Mouse (Mus musculus) hindbrain, embryonic 16.5 days (tissue): Measurements from ENCODE around the gene Rere. TPM values are rescaled to one million over a fixed set of nuclear protein-coding genes. Genes with fewer than 3 reads are reported as not detected.

Experiments
- ATAC-seq: fragments of 200-750 bp; cut with Nextera tagmentation; 2 replicates; pipeline ENCODE4 v1.8.0; 2017; ENCODE audit warnings: moderate TSS enrichment, moderate library complexity
- H3K27ac ChIP-seq: fragments of 300-500 bp; sonication (generic); 2 replicates; pipeline ENCODE4 v1.5.1; 2014; ENCODE audit warnings: low read depth, mild to moderate bottlenecking, control low read depth, low read length, moderate library complexity
- H3K27me3 ChIP-seq: fragments of 300-500 bp; sonication (generic); replicated peaks from 2 replicates; pipeline ENCODE4 v1.6.1; 2014; ENCODE audit warnings: low read length; ENCODE audit not compliant: control insufficient read depth, insufficient read depth
- H3K36me3 ChIP-seq: fragments of 300-500 bp; sonication (generic); 2 replicates; pipeline ENCODE4 v1.6.1; 2014; ENCODE audit warnings: mild to moderate bottlenecking, low read length, moderate library complexity, mixed read lengths; ENCODE audit not compliant: control insufficient read depth, insufficient read depth
- H3K4me1 ChIP-seq: fragments of 300-500 bp; sonication (generic); 2 replicates; pipeline ENCODE4 v1.6.1; 2014; ENCODE audit warnings: low read depth, low read length; ENCODE audit not compliant: control insufficient read depth, insufficient read depth
- H3K4me2 ChIP-seq: fragments of 300-500 bp; sonication (generic); 2 replicates; pipeline ENCODE4 v1.6.1; 2014; ENCODE audit warnings: mild to moderate bottlenecking, low read length, control low read depth, moderate library complexity
- H3K4me3 ChIP-seq: fragments of 300-500 bp; sonication (generic); 2 replicates; pipeline ENCODE4 v1.5.1; 2014; ENCODE audit warnings: mild to moderate bottlenecking, low read length, control low read depth, moderate library complexity
- H3K9ac ChIP-seq: fragments of 300-500 bp; sonication (generic); 2 replicates; pipeline ENCODE4 v1.6.1; 2014; ENCODE audit warnings: low read depth, mild to moderate bottlenecking, control low read depth, low read length, moderate library complexity
- H3K9me3 ChIP-seq: fragments of 300-500 bp; sonication (generic); 2 replicates; pipeline ENCODE4 v1.6.1; 2014; ENCODE audit warnings: mild to moderate bottlenecking, low read length, moderate library complexity; ENCODE audit not compliant: control insufficient read depth
- WGBS: fragments of 180-500 bp; shearing (Covaris S2); extraction: QIAGEN DNeasy Blood & Tissue Kit; methylation state at CpG from one replicate; pipeline ENCODE4 v1.1.7; 2014; 5-methylcytosine and 5-hydroxymethylcytosine counted together
- polyA plus RNA-seq: library from polyadenylated mRNA; unstranded; fragments of >200 nt; fragmentation: Nextera tagmentation; extraction: Ambion mirVana; gene quantifications from 2 replicates; pipeline ENCODE4 v1.2.1, GENCODE M21; 2015

Rere gene
- polyA plus RNA-seq, 1 experiment from 2014 or later: 25.4 TPM

- WGBS: 76% methylated on average over 6 of the region's 6 CpGs
- no peak overlapping the region for H3K4me3 ChIP-seq
Observed at GRCm38 (mm10) chr4:150379313-150379712, 97.9 kb downstream of the Rere start.

GRCm38 (mm10) chr4:150379772-150380171, 98.3 kb downstream of the Rere start:
- Histone ChIP-seq H3K36me3 (no peaks in the 10 kb centered on the region), H3K9ac (no peak overlapping the region), H3K9me3 (no peaks in the 10 kb centered on the region), H3K4me1 (peaks cover 17% of the 10 kb centered on the region), H3K27ac (no peak overlapping the region), H3K4me3 (no peak overlapping the region), H3K4me2 (no peak overlapping the region), H3K27me3 (no peaks in the 10 kb centered on the region)
- ATAC-seq: no peak
- WGBS: 54% methylated on average over 2 of the region's 2 CpGs

More at GRCm38 (mm10) chr4:150379313-150379712, 97.9 kb downstream of the Rere start:
- no peak for ATAC-seq
- H3K36me3 ChIP-seq: no peaks in the 10 kb centered on the region
- no peak overlapping the region for H3K9ac ChIP-seq
- H3K4me2 ChIP-seq: no peak overlapping the region
- peaks cover 19% of the 10 kb centered on the region for H3K4me1 ChIP-seq
- no peaks in the 10 kb centered on the region for H3K9me3 ChIP-seq
- H3K27me3 ChIP-seq: no peaks in the 10 kb centered on the region
- H3K27ac ChIP-seq: no peak overlapping the region

- 62% methylated on average over 5 of the region's 5 CpGs for WGBS
- Histone ChIP-seq H3K9ac (no peak overlapping the region), H3K4me2 (no peak overlapping the region), H3K27me3 (no peaks in the 10 kb centered on the region), H3K9me3 (no peaks in the 10 kb centered on the region), H3K27ac (no peak overlapping the region), H3K4me3 (no peak overlapping the region), H3K4me1 (peaks cover 12% of the 10 kb centered on the region), H3K36me3 (no peaks in the 10 kb centered on the region)
- no peak for ATAC-seq
Observed at GRCm38 (mm10) chr4:150380273-150380672, 98.8 kb downstream of the Rere start.

GRCm38 (mm10) chr4:150382504-150382903, 101.1 kb downstream of the Rere start:
- Histone ChIP-seq H3K27me3 (no peaks in the 10 kb centered on the region), H3K4me3 (no peak overlapping the region), H3K36me3 (no peaks in the 10 kb centered on the region), H3K9me3 (no peaks in the 10 kb centered on the region), H3K27ac (no peak overlapping the region), H3K4me1 (peaks cover 6% of the 10 kb centered on the region), H3K9ac (no peak overlapping the region), H3K4me2 (no peak overlapping the region)
- no peak for ATAC-seq
- WGBS: 85% methylated on average over 3 of the region's 3 CpGs

- 41% methylated on average over 8 of the region's 8 CpGs for WGBS
- Histone ChIP-seq H3K27ac (no peak overlapping the region), H3K4me1 (peaks cover 6% of the 10 kb centered on the region), H3K4me2 (no peak overlapping the region), H3K27me3 (no peaks in the 10 kb centered on the region), H3K9ac (no peak overlapping the region), H3K4me3 (no peak overlapping the region), H3K36me3 (no peaks in the 10 kb centered on the region), H3K9me3 (no peaks in the 10 kb centered on the region)
- no peak for ATAC-seq
Observed at GRCm38 (mm10) chr4:150384405-150384804, 103.0 kb downstream of the Rere start.

- no peak overlapping the region for H3K4me2 ChIP-seq
- no peak overlapping the region for H3K4me3 ChIP-seq
- H3K36me3 ChIP-seq: no peaks in the 10 kb centered on the region
- H3K4me1 ChIP-seq: peaks cover 6% of the 10 kb centered on the region
- no peaks in the 10 kb centered on the region for H3K9me3 ChIP-seq
- no peak overlapping the region for H3K9ac ChIP-seq
- H3K27me3 ChIP-seq: no peaks in the 10 kb centered on the region
- WGBS: 61% methylated on average over 3 of the region's 3 CpGs
- no peak overlapping the region for H3K27ac ChIP-seq
- no peak for ATAC-seq
Observed at GRCm38 (mm10) chr4:150384899-150385298, 103.5 kb downstream of the Rere start.

- Histone ChIP-seq H3K9ac (no peak overlapping the region), H3K4me3 (no peak overlapping the region), H3K36me3 (no peaks in the 10 kb centered on the region), H3K9me3 (no peaks in the 10 kb centered on the region), H3K4me1 (peaks cover 9% of the 10 kb centered on the region), H3K27me3 (no peaks in the 10 kb centered on the region), H3K4me2 (no peak overlapping the region), H3K27ac (no peak overlapping the region)
- WGBS: 82% methylated on average over 3 of the region's 3 CpGs
- ATAC-seq: no peak
Observed at GRCm38 (mm10) chr4:150388518-150388917, 107.1 kb downstream of the Rere start.

- Histone ChIP-seq H3K4me3 (no peak overlapping the region), H3K9me3 (no peaks in the 10 kb centered on the region), H3K9ac (no peak overlapping the region), H3K36me3 (no peaks in the 10 kb centered on the region), H3K4me2 (no peak overlapping the region), H3K4me1 (peaks cover 38% of the 10 kb centered on the region), H3K27me3 (no peaks in the 10 kb centered on the region), H3K27ac (no peak overlapping the region)
- WGBS: 36% methylated on average over 8 of the region's 8 CpGs
- ATAC-seq: 0 out of 2 replicates have a peak, but pooled peaks have one; percentile 31
Observed at GRCm38 (mm10) chr4:150393607-150394006, 112.2 kb downstream of the Rere start.

GRCm38 (mm10) chr4:150394091-150394490, 112.6 kb downstream of the Rere start:
- Histone ChIP-seq H3K27me3 (no peaks in the 10 kb centered on the region), H3K36me3 (no peaks in the 10 kb centered on the region), H3K4me2 (no peak overlapping the region), H3K9me3 (no peaks in the 10 kb centered on the region), H3K9ac (no peak overlapping the region), H3K4me3 (no peak overlapping the region), H3K4me1 (peaks cover 43% of the 10 kb centered on the region), H3K27ac (no peak overlapping the region)
- no peak for ATAC-seq
- 88% methylated on average over 4 of the region's 4 CpGs for WGBS

- H3K4me3 ChIP-seq: no peak overlapping the region
- H3K4me1 ChIP-seq: peaks cover 47% of the 10 kb centered on the region
- no peaks in the 10 kb centered on the region for H3K36me3 ChIP-seq
- H3K9me3 ChIP-seq: no peaks in the 10 kb centered on the region
- no peak overlapping the region; the same call in 1 of the 2 replicates for H3K9ac ChIP-seq
- H3K27ac ChIP-seq: peak overlapping the region; percentile 75
- H3K4me2 ChIP-seq: no peak overlapping the region
- H3K27me3 ChIP-seq: no peaks in the 10 kb centered on the region
- no peak for ATAC-seq
Observed at GRCm38 (mm10) chr4:150396339-150396738, 114.9 kb downstream of the Rere start.
